Comparison of ENCODE assay signal across 8 mouse cellular contexts in the genomic region with DNA sequence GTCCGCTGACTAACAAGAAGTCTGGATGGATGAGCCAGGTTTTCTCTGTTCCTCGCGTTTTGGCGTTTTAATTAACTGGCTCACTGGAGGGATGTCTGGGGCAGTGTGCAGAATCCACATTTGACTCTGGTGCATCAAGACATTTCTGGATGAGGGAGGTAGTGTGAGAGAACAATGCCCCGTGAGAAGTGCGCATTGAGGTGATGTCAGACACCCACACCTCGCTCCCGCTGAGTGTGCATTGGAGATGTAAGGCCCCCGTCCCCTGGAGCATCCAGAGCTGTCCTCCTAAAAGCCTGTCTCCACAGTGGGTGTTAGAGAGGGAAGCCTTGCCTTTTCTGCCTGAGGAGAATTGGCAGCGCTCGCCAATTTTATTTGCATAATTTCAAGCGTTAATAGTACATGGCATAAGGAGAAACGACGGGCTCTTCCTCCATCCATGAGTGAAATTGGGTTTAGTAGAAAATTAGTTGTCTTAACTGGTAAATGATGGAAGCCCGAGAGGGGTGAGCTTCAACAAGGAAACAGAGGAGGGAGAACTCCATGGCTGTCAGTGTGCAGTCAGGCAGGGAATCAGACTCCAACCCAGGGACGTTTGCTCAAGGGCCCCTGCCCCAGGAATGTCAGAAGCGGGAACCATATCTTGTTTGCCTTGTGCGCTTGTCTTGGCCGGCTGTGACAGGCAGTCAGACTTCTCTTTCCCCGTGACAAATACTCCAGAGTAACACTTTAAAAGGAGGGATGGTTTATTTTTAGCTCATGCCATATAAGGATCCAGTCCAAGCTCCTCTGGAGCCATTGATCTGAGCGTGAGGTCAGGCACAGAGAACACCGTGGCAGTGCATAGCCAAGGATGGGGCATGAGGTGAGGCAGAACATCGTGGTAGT. TPM values are rescaled to one million over a fixed set of nuclear protein-coding genes. Genes with fewer than 3 reads are reported as not detected.
DNase-seq lines count a peak whose midpoint lies in the region; ATAC-seq lines count a peak whose summit lies in the region.

No protein-coding gene starts in this region.

- peak overlapping the region; percentile 79 for H3K27ac ChIP-seq in heart, embryonic 11.5 days (ENCODE audit: low read depth, low read length)
- H3K27ac ChIP-seq in forebrain, embryonic 14.5 days (ENCODE audit: low read depth, low read length), result peak overlapping the region; percentile 80
- peak overlapping the region; percentile 79 for H3K27ac ChIP-seq in hindbrain, embryonic 15.5 days (replicated peaks)
- H3K27ac ChIP-seq in midbrain, embryonic 16.5 days (ENCODE audit: low read length), result peak overlapping the region; percentile 71

- no peaks in the 10 kb centered on the region for H3K27me3 ChIP-seq in heart, embryonic 11.5 days (ENCODE audit: control insufficient read depth, insufficient read depth, low read length)
- H3K27me3 ChIP-seq in forebrain, embryonic 14.5 days (replicated peaks; ENCODE audit: control insufficient read depth, insufficient read depth, low read length), result no peaks in the 10 kb centered on the region
- H3K27me3 ChIP-seq in hindbrain, embryonic 15.5 days, result no peaks in the 10 kb centered on the region
- H3K27me3 ChIP-seq in midbrain, embryonic 16.5 days (ENCODE audit: control insufficient read depth, insufficient read depth, low read depth, low read length), result no peaks in the 10 kb centered on the region

- H3K36me3 ChIP-seq in heart, embryonic 11.5 days (ENCODE audit: control insufficient read depth, insufficient read depth, low read length), result no peaks in the 10 kb centered on the region
- H3K36me3 ChIP-seq in forebrain, embryonic 14.5 days (ENCODE audit: control insufficient read depth, insufficient read depth, low read length), result peaks cover 66% of the 10 kb centered on the region
- H3K36me3 ChIP-seq in hindbrain, embryonic 15.5 days, result peaks cover 12% of the 10 kb centered on the region
- peaks cover 9% of the 10 kb centered on the region for H3K36me3 ChIP-seq in midbrain, embryonic 16.5 days (ENCODE audit: control insufficient read depth, insufficient read depth, low read length)

- H3K9ac ChIP-seq in heart, embryonic 11.5 days (ENCODE audit: low read depth, low read length), result no peak overlapping the region; the same call in 1 of the 2 replicates
- no peak overlapping the region for H3K9ac ChIP-seq in forebrain, embryonic 14.5 days (ENCODE audit: low read length)
- H3K9ac ChIP-seq in hindbrain, embryonic 15.5 days, result no peak overlapping the region; the same call in 1 of the 2 replicates
- no peak overlapping the region for H3K9ac ChIP-seq in midbrain, embryonic 16.5 days (ENCODE audit: low read depth, low read length)

- ATAC-seq in heart, embryonic 11.5 days (replicated peaks; ENCODE audit: insufficient number of reproducible peaks, low FRiP score, low TSS enrichment), result peak; percentile 63
- peak; percentile 50; the same call in 1 of the 2 replicates for ATAC-seq in forebrain, embryonic 14.5 days
- peak; percentile 62 for ATAC-seq in hindbrain, embryonic 15.5 days (ENCODE audit: low FRiP score, low read depth)
- ATAC-seq in midbrain, embryonic 16.5 days, result peak; percentile 63; the same call in 1 of the 2 replicates

- DNase-seq in heart, adult 11 months, result no peak
- DNase-seq in forebrain, embryonic 14.5 days (ENCODE audit: low spot score), result peak; percentile 72
- DNase-seq in yolk sac, embryonic 10.5 days (ENCODE audit: low spot score), result no peak
- no peak for DNase-seq in thymus, postnatal 0 days (ENCODE audit: low spot score)
- DNase-seq in ovary, adult 18-20 months (ENCODE audit: low spot score), result no peak

- 63% methylated on average over 23 of the region's 23 CpGs for WGBS in heart, embryonic 11.5 days (ENCODE audit: insufficient replicate concordance)
- 69% methylated on average over 23 of the region's 23 CpGs for WGBS in forebrain, embryonic 14.5 days
- WGBS in hindbrain, embryonic 15.5 days, result 51% methylated on average over 23 of the region's 23 CpGs
- WGBS in midbrain, embryonic 16.5 days, result 56% methylated on average over 23 of the region's 23 CpGs

- H3K4me1 ChIP-seq in heart, embryonic 11.5 days (ENCODE audit: control insufficient read depth, insufficient read depth, low read length), result peaks cover 17% of the 10 kb centered on the region
- H3K4me1 ChIP-seq in forebrain, embryonic 14.5 days (ENCODE audit: control insufficient read depth, insufficient read depth, low read length), result peaks cover 2% of the 10 kb centered on the region; the same call in 1 of the 2 replicates
- H3K4me1 ChIP-seq in hindbrain, embryonic 15.5 days (replicated peaks), result peaks cover 18% of the 10 kb centered on the region
- H3K4me1 ChIP-seq in midbrain, embryonic 16.5 days (ENCODE audit: control insufficient read depth, insufficient read depth, low read length), result peaks cover 15% of the 10 kb centered on the region

- no peaks in the 10 kb centered on the region; the same call in 1 of the 2 replicates for H3K9me3 ChIP-seq in heart, embryonic 11.5 days (replicated peaks; ENCODE audit: control insufficient read depth, low read length)
- no peaks in the 10 kb centered on the region for H3K9me3 ChIP-seq in forebrain, embryonic 14.5 days (replicated peaks; ENCODE audit: control insufficient read depth, low read length)
- no peaks in the 10 kb centered on the region for H3K9me3 ChIP-seq in hindbrain, embryonic 15.5 days
- H3K9me3 ChIP-seq in midbrain, embryonic 16.5 days (replicated peaks; ENCODE audit: control insufficient read depth, low read length, poor library complexity, severe bottlenecking), result no peaks in the 10 kb centered on the region

- H3K4me2 ChIP-seq in heart, embryonic 11.5 days, result no peak overlapping the region
- no peak overlapping the region for H3K4me2 ChIP-seq in forebrain, embryonic 14.5 days (ENCODE audit: low read length)
- H3K4me2 ChIP-seq in hindbrain, embryonic 15.5 days, result no peak overlapping the region
- H3K4me2 ChIP-seq in midbrain, embryonic 16.5 days (ENCODE audit: low read length), result no peak overlapping the region

- no peak overlapping the region for H3K4me3 ChIP-seq in heart, embryonic 11.5 days (ENCODE audit: low read depth, low read length)
- no peak overlapping the region for H3K4me3 ChIP-seq in forebrain, embryonic 14.5 days (ENCODE audit: low read depth, low read length)
- H3K4me3 ChIP-seq in hindbrain, embryonic 15.5 days, result no peak overlapping the region
- no peak overlapping the region for H3K4me3 ChIP-seq in midbrain, embryonic 16.5 days (ENCODE audit: low read depth, low read length)

RNA-seq across cellular contexts. Expression of gene Mgat5b, which starts 35.8 kb away (rescaled TPM):
- 0.29 and 0.66 TPM in 2 replicates for polyA plus RNA-seq in heart, embryonic 11.5 days (2014; fragmentation: Nextera tagmentation; extraction: Ambion mirVana)
- polyA plus RNA-seq in forebrain, embryonic 14.5 days (2014; fragmentation: Nextera tagmentation; extraction: Ambion mirVana), result 21.1 and 23.3 TPM in 2 replicates
- polyA plus RNA-seq in hindbrain, embryonic 15.5 days (2015; fragmentation: Nextera tagmentation; extraction: Ambion mirVana), result 25.3 and 31.0 TPM in 2 replicates
- polyA plus RNA-seq in midbrain, embryonic 16.5 days (2015; fragmentation: Nextera tagmentation; extraction: Ambion mirVana), result 22.2 and 26.1 TPM in 2 replicates
- 0.55 and 0.69 TPM in 2 replicates for polyA plus RNA-seq in thymus, postnatal 0 days (2015; fragmentation: Nextera tagmentation; extraction: Ambion mirVana)

Comparison
In these comparisons a context has a peak if more than half of its experiments do, and no peak if none do; other contexts are left out.
1. RNA of gene Mgat5b, which starts 35.8 kb away (polyA plus RNA-seq): 25.3 to 31.0 TPM in hindbrain, embryonic 15.5 days, 22.2 to 26.1 TPM in midbrain, embryonic 16.5 days and 21.1 to 23.3 TPM in forebrain, embryonic 14.5 days; 0.55 to 0.69 TPM in thymus, postnatal 0 days and 0.29 to 0.66 TPM in heart, embryonic 11.5 days; every median in the first group is over 10 times any median in the second.
2. Peak in every context shown above with its lines, with median percentiles within 50 percentile points of each other: ATAC-seq and H3K27ac ChIP-seq.